Mouse (Mus musculus): Measurements from ENCODE around the gene Yars. TPM values are rescaled to one million over a fixed set of nuclear protein-coding genes. Genes with fewer than 3 reads are reported as not detected.

The Yars gene
- 10 to 100 TPM; 48.9 to 49.5 TPM for polyA plus RNA-seq (2017; shearing (Covaris generic))

DNA sequence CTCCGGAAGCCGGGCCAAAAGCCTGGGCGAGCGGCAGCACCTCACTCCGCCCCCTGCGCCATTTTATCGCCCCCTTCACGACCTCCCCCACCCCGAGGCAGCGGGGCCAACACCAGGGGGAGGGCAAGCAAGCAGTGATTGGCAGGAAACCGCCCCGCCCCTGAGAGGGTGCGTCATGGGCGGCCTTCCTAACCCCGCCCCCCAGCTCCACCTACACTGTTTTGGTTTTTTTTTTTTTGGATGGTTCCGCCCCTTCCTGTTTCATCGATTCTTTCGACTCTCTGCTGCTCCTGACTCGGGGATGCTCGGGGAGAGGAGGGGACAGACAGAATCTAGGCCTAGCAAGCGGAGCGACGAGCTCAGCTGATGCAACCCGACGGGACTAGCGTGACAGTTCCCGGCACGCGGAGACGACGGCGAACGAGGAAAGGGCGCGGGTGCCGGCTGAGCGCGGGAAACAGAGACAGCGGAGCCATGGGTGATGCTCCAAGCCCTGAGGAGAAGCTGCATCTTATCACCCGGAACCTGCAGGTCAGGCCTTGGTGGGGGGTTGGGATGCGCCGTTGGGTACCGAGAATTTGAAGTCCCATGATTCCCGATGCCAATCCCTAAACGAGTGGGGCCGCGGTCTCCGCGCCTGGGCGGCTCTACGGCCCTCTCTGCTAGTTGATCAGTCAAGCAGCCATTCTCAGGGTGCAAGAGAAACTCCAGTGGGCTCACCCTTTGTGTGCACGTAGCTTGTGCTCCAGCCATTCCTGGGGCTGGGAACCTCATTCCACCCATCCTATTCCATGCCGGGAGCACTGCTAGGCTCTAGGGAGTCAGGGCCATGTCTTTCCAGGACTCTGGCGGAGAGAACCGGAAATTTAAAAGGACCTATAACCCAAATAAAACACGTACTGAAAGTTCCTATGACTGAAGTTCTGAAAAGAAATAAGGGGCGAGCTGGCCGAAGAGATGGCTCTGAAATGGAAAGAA lies at the start of gene Yars, which contains the start of gene S100pbp:
TSS of gene Yars (plus strand) at position 219 of the 978 bp plus-strand sequence.
TSS of gene S100pbp (minus strand) at position 186 of the 978 bp plus-strand sequence.

DNA sequence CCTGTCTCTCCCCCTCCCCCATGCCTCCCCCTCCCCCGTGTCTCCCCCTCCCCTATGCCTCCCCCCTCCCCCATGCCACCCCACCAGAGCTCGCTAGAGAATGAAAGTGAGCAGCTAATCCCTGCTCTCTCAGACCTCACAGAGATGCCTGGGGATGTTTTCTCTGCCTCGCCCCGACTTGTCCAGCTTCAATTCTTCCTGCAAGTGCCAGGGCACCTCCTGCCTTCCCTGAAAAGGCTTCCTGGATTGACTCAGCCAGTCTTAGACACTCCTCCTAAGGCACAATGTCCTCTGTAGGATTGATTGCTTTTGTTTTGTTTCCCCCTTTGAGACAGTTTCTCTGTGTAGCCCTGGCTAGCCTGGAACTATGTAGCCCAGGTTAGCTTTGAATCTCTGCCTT lies 71.6 kb downstream of the Yars start, which contains the start of gene C77080:
TSS of gene C77080 (minus strand) at position 209 of the 400 bp plus-strand sequence.

Other genes starting within 250 kb of the Yars start
- 1 to 10 TPM in 1 of 2 experiments, under 1 TPM in 1; 0.53 to 2.3 TPM for gene Azin2, start 227.3 kb upstream of the Yars start, polyA plus RNA-seq (2017; shearing (Covaris generic))
- gene Ak2, start 197.8 kb upstream of the Yars start, polyA plus RNA-seq (2017; shearing (Covaris generic)) = 100 to 1,000 TPM; 130 to 159 TPM
- 10 to 100 TPM; 59.1 to 61.7 TPM for gene Rnf19b, start 131.5 kb upstream of the Yars start, polyA plus RNA-seq (2017; shearing (Covaris generic))
- gene Tmem54, start 84.2 kb upstream of the Yars start, polyA plus RNA-seq (2017; shearing (Covaris generic)) = not detected
- gene Hpca, start 67.7 kb upstream of the Yars start, polyA plus RNA-seq (2017; shearing (Covaris generic)) = under 1 TPM in 1 of 2 experiments, not detected in 1; 0.18 TPM
- 1 to 10 TPM in 1 of 2 experiments, under 1 TPM in 1; 0.56 to 1.0 TPM for gene Fndc5, start 52.8 kb upstream of the Yars start, polyA plus RNA-seq (2017; shearing (Covaris generic))
- gene S100pbp, start within 50 bp of the Yars start, polyA plus RNA-seq (2017; shearing (Covaris generic)) = 10 to 100 TPM; 16.7 to 20.3 TPM
- gene C77080, start 71.6 kb downstream of the Yars start, polyA plus RNA-seq (2017; shearing (Covaris generic)) = 1 to 10 TPM in 1 of 2 experiments, under 1 TPM in 1; 0.67 to 1.0 TPM
- under 1 TPM in 1 of 2 experiments, not detected in 1; 0.16 TPM for gene Sync, start 97.9 kb downstream of the Yars start, polyA plus RNA-seq (2017; shearing (Covaris generic))
- 100 to 1,000 TPM; 289 to 317 TPM for gene Rbbp4, start 145.6 kb downstream of the Yars start, polyA plus RNA-seq (2017; shearing (Covaris generic))
- 10 to 100 TPM; 57.3 to 72.8 TPM for gene Zbtb8os, start 145.9 kb downstream of the Yars start, polyA plus RNA-seq (2017; shearing (Covaris generic))
- 10 to 100 TPM; 10.9 to 17.0 TPM for gene Zbtb8a, start 188.4 kb downstream of the Yars start, polyA plus RNA-seq (2017; shearing (Covaris generic))